Mouse (Mus musculus) adrenal gland, adult 2 months (tissue): Measurements from ENCODE around the gene Rag1. TPM values are rescaled to one million over a fixed set of nuclear protein-coding genes. Genes with fewer than 3 reads are reported as not detected.

Source experiments
- DNase-seq: peaks from one replicate; pipeline ENCODE4 v3.0.0; 2021
- long read RNA-seq: library from polyadenylated mRNA; stranded (forward); transcript quantifications from one replicate; pipeline ENCODE4 v2.0.0, GENCODE M21; 2021
- polyA plus RNA-seq: library from polyadenylated mRNA; depleted of rRNA; stranded (reverse); fragments of >200 nt; gene quantifications from 2 replicates; pipeline ENCODE4 v1.2.3, GENCODE M21; 2012; rRNA removed
- total RNA-seq, 2 experiments: library from RNA; stranded (reverse); gene quantifications; 2 replicates each; pipeline ENCODE4 v1.2.3; 2021

Rag1 gene
- total RNA-seq (under 1 TPM in 1 of 2 experiments, not detected in 1; 0.06 TPM), polyA plus RNA-seq (not detected in 2 replicates)
- long read RNA-seq = 0 reads

- no peak for DNase-seq
Observed at GRCm38 (mm10) chr2:101649114-101649671, at the start of gene Rag1, which contains the start of gene B230118H07Rik. Gene Rag1, minus strand, starts transcription at chr2:101649501. Gene B230118H07Rik, minus strand, starts transcription at chr2:101649532.

GRCm38 (mm10) chr2:101695584-101695983, 46.3 kb upstream of the Rag1 start:
- no peak for DNase-seq

GRCm38 (mm10) chr2:101693577-101694215, 44.4 kb upstream of the Rag1 start:
- DNase-seq = no peak

- DNase-seq = no peak
Observed at GRCm38 (mm10) chr2:101693043-101693442, 43.7 kb upstream of the Rag1 start.

- DNase-seq = no peak
Observed at GRCm38 (mm10) chr2:101690252-101690827, 41.0 kb upstream of the Rag1 start.

GRCm38 (mm10) chr2:101688011-101688410, 38.7 kb upstream of the Rag1 start:
- DNase-seq = no peak

GRCm38 (mm10) chr2:101684421-101684820, 35.1 kb upstream of the Rag1 start:
- DNase-seq = peak; percentile 17

- DNase-seq = peak; percentile 33
Observed at GRCm38 (mm10) chr2:101679164-101679784, 30.0 kb upstream of the Rag1 start.

- peak; percentile 94 for DNase-seq
Observed at GRCm38 (mm10) chr2:101678236-101679021, 29.1 kb upstream of the Rag1 start, which contains the start of gene Traf6. Gene Traf6, plus strand, starts transcription at chr2:101678429.

GRCm38 (mm10) chr2:101673547-101673946, 24.2 kb upstream of the Rag1 start:
- no peak for DNase-seq

GRCm38 (mm10) chr2:101668751-101669150, 19.4 kb upstream of the Rag1 start:
- no peak for DNase-seq

- DNase-seq = no peak
Observed at GRCm38 (mm10) chr2:101665703-101666092, 16.4 kb upstream of the Rag1 start.

- DNase-seq = peak; percentile 73
Observed at GRCm38 (mm10) chr2:101665058-101665702, 15.9 kb upstream of the Rag1 start.

- no peak for DNase-seq
Observed at GRCm38 (mm10) chr2:101660536-101660935, 11.2 kb upstream of the Rag1 start.

GRCm38 (mm10) chr2:101652921-101653597, 3.8 kb upstream of the Rag1 start:
- DNase-seq = peak; percentile 61

- DNase-seq = peak; percentile 5
Observed at GRCm38 (mm10) chr2:101652204-101652920, 3.1 kb upstream of the Rag1 start.

GRCm38 (mm10) chr2:101650446-101650845, 1.1 kb upstream of the Rag1 start:
- no peak for DNase-seq

GRCm38 (mm10) chr2:101648361-101648760, 940 bp downstream of the Rag1 start:
- no peak for DNase-seq

GRCm38 (mm10) chr2:101645841-101646240, 3.5 kb downstream of the Rag1 start:
- DNase-seq = no peak

- DNase-seq = no peak
Observed at GRCm38 (mm10) chr2:101639840-101640350, 9.4 kb downstream of the Rag1 start.
